Mouse (Mus musculus) stomach, embryonic 16.5 days (tissue): ENCODE results near the gene Gm6096. TPM values are rescaled to one million over a fixed set of nuclear protein-coding genes. Genes with fewer than 3 reads are reported as not detected.
A peak's percentile ranks its signal among the peaks of the same experiment; 100 is the strongest.

Experiments used
- ATAC-seq: fragments of 200-750 bp; cut with Nextera tagmentation; 2 replicates; pipeline ENCODE4 v1.8.0; 2017; ENCODE audit warnings: moderate number of reproducible peaks, moderate TSS enrichment; ENCODE audit not compliant: insufficient read depth, low FRiP score
- H3K27ac ChIP-seq: fragments of 300-500 bp; sonication (generic); 2 replicates; pipeline ENCODE4 v1.5.1; 2014; ENCODE audit warnings: low read length
- H3K27me3 ChIP-seq: fragments of 300-500 bp; sonication (generic); 2 replicates; pipeline ENCODE4 v1.6.1; 2014; ENCODE audit warnings: low read length, control low read depth, mixed read lengths; ENCODE audit not compliant: control insufficient read depth, insufficient read depth
- H3K36me3 ChIP-seq: fragments of 300-500 bp; sonication (generic); 2 replicates; pipeline ENCODE4 v1.6.1; 2014; ENCODE audit warnings: low read length; ENCODE audit not compliant: control insufficient read depth, insufficient read depth
- H3K4me1 ChIP-seq: fragments of 300-500 bp; sonication (generic); 2 replicates; pipeline ENCODE4 v1.6.1; 2014; ENCODE audit warnings: low read length, control low read depth, mixed read lengths; ENCODE audit not compliant: control insufficient read depth, insufficient read depth
- H3K4me2 ChIP-seq: fragments of 300-500 bp; sonication (generic); 2 replicates; pipeline ENCODE4 v1.6.1; 2014; ENCODE audit warnings: low read depth, low read length, mixed read lengths
- H3K4me3 ChIP-seq: fragments of 300-500 bp; sonication (generic); replicated peaks from 2 replicates; pipeline ENCODE4 v1.5.1; 2014; ENCODE audit warnings: mild to moderate bottlenecking, low read length
- H3K9ac ChIP-seq: fragments of 300-500 bp; sonication (generic); 2 replicates; pipeline ENCODE4 v1.6.1; 2014; ENCODE audit warnings: low read length
- H3K9me3 ChIP-seq: fragments of 300-500 bp; sonication (generic); replicated peaks from 2 replicates; pipeline ENCODE4 v1.6.1; 2016; ENCODE audit warnings: low read length, control low read depth; ENCODE audit not compliant: control insufficient read depth
- WGBS: fragments of 180-500 bp; shearing (Covaris S2); extraction: QIAGEN DNeasy Blood & Tissue Kit; methylation state at CpG from one replicate; pipeline ENCODE4 v1.1.7; 2014; 5-methylcytosine and 5-hydroxymethylcytosine counted together
- polyA plus RNA-seq: library from polyadenylated mRNA; unstranded; fragments of >200 nt; fragmentation: Nextera tagmentation; extraction: Ambion mirVana; gene quantifications from 2 replicates; pipeline ENCODE4 v1.2.1, GENCODE M21; 2015

Gm6096 gene
- polyA plus RNA-seq, 1 experiment from 2014 or later: not detected

GRCm38 (mm10) chr7:34221594-34222250, 29.1 kb upstream of the Gm6096 start:
- ATAC-seq: no peak
- Histone ChIP-seq H3K27me3 (no peaks in the 10 kb centered on the region), H3K4me3 (no peak overlapping the region), H3K4me1 (0 out of 2 replicates have a peak, but pooled peaks cover 10% of the 10 kb centered on the region), H3K9me3 (no peaks in the 10 kb centered on the region; the same call in 1 of the 2 replicates), H3K4me2 (no peak overlapping the region), H3K36me3 (peaks cover 17% of the 10 kb centered on the region), H3K27ac (no peak overlapping the region), H3K9ac (no peak overlapping the region)
- 86% methylated on average over 9 of the region's 9 CpGs for WGBS

GRCm38 (mm10) chr7:34222340-34222739, 28.5 kb upstream of the Gm6096 start:
- no peak overlapping the region for H3K4me3 ChIP-seq
- H3K27me3 ChIP-seq: no peaks in the 10 kb centered on the region
- no peak for ATAC-seq
- peaks cover 22% of the 10 kb centered on the region for H3K36me3 ChIP-seq
- no peak overlapping the region for H3K27ac ChIP-seq
- WGBS: 96% methylated on average over 10 of the region's 10 CpGs
- no peak overlapping the region for H3K4me2 ChIP-seq
- no peak overlapping the region for H3K9ac ChIP-seq
- H3K9me3 ChIP-seq: no peaks in the 10 kb centered on the region; the same call in 1 of the 2 replicates
- H3K4me1 ChIP-seq: peaks cover 11% of the 10 kb centered on the region; the same call in 1 of the 2 replicates

- Histone ChIP-seq H3K27ac (no peak overlapping the region), H3K4me1 (peaks cover 30% of the 10 kb centered on the region), H3K4me3 (no peak overlapping the region), H3K4me2 (no peak overlapping the region), H3K27me3 (no peaks in the 10 kb centered on the region), H3K36me3 (peaks cover 25% of the 10 kb centered on the region), H3K9ac (no peak overlapping the region), H3K9me3 (no peaks in the 10 kb centered on the region; the same call in 1 of the 2 replicates)
- ATAC-seq: no peak
- 89% methylated on average over 6 of the region's 6 CpGs for WGBS
Observed at GRCm38 (mm10) chr7:34224308-34224707, 26.5 kb upstream of the Gm6096 start.

- no peak overlapping the region for H3K9ac ChIP-seq
- H3K36me3 ChIP-seq: peaks cover 19% of the 10 kb centered on the region
- no peaks in the 10 kb centered on the region; the same call in 1 of the 2 replicates for H3K9me3 ChIP-seq
- no peak for ATAC-seq
- H3K4me2 ChIP-seq: no peak overlapping the region
- no peaks in the 10 kb centered on the region for H3K27me3 ChIP-seq
- H3K4me3 ChIP-seq: no peak overlapping the region
- WGBS: 50% methylated on average over 8 of the region's 8 CpGs
- no peak overlapping the region for H3K27ac ChIP-seq
- peaks cover 31% of the 10 kb centered on the region for H3K4me1 ChIP-seq
Observed at GRCm38 (mm10) chr7:34226086-34226485, 24.8 kb upstream of the Gm6096 start.

GRCm38 (mm10) chr7:34226846-34227245, 24.0 kb upstream of the Gm6096 start:
- Histone ChIP-seq H3K4me1 (peaks cover 31% of the 10 kb centered on the region), H3K36me3 (peaks cover 19% of the 10 kb centered on the region), H3K27me3 (no peaks in the 10 kb centered on the region), H3K4me3 (no peak overlapping the region), H3K9ac (no peak overlapping the region), H3K9me3 (no peaks in the 10 kb centered on the region; the same call in 1 of the 2 replicates), H3K27ac (no peak overlapping the region), H3K4me2 (no peak overlapping the region)
- no peak for ATAC-seq
- WGBS: 84% methylated on average over 12 of the region's 12 CpGs

GRCm38 (mm10) chr7:34228641-34229040, 22.2 kb upstream of the Gm6096 start:
- no peaks in the 10 kb centered on the region for H3K9me3 ChIP-seq
- H3K9ac ChIP-seq: peak overlapping the region; percentile 86; the same call in 1 of the 2 replicates
- no peak overlapping the region for H3K27ac ChIP-seq
- peaks cover 36% of the 10 kb centered on the region for H3K4me1 ChIP-seq
- no peaks in the 10 kb centered on the region for H3K27me3 ChIP-seq
- peaks cover 10% of the 10 kb centered on the region; the same call in 1 of the 2 replicates for H3K36me3 ChIP-seq
- peak overlapping the region; percentile 79 for H3K4me3 ChIP-seq
- no peak for ATAC-seq
- H3K4me2 ChIP-seq: peak overlapping the region; percentile 78
- 39% methylated on average over 7 of the region's 9 CpGs for WGBS

GRCm38 (mm10) chr7:34229153-34229552, 21.7 kb upstream of the Gm6096 start:
- Histone ChIP-seq H3K9me3 (no peaks in the 10 kb centered on the region), H3K4me3 (peak overlapping the region; percentile 79), H3K36me3 (peaks cover 10% of the 10 kb centered on the region; the same call in 1 of the 2 replicates), H3K27ac (peak overlapping the region; percentile 93), H3K27me3 (no peaks in the 10 kb centered on the region), H3K4me1 (peaks cover 37% of the 10 kb centered on the region), H3K4me2 (peak overlapping the region; percentile 78), H3K9ac (peak overlapping the region; percentile 86)
- WGBS: 23% methylated on average over 5 of the region's 5 CpGs
- ATAC-seq: no peak

- Histone ChIP-seq H3K4me1 (peaks cover 37% of the 10 kb centered on the region), H3K4me2 (peak overlapping the region; percentile 78), H3K27me3 (no peaks in the 10 kb centered on the region), H3K9ac (peak overlapping the region; percentile 86), H3K9me3 (no peaks in the 10 kb centered on the region), H3K4me3 (peak overlapping the region; percentile 79), H3K36me3 (peaks cover 10% of the 10 kb centered on the region; the same call in 1 of the 2 replicates), H3K27ac (peak overlapping the region; percentile 93)
- 0 out of 2 replicates have a peak, but pooled peaks have one; percentile 4 for ATAC-seq
- WGBS: 0% methylated on average over 19 of the region's 19 CpGs
Observed at GRCm38 (mm10) chr7:34229691-34230111, 21.1 kb upstream of the Gm6096 start.

- Histone ChIP-seq H3K9ac (peak within 1 kb of the TSS; percentile 86), H3K4me3 (peak within 1 kb of the TSS; percentile 79), H3K27me3 (no peaks in the 10 kb centered on the region), H3K27ac (peak within 1 kb of the TSS; percentile 93), H3K4me1 (peaks cover 37% of the 10 kb centered on the region), H3K9me3 (no peaks in the 10 kb centered on the region), H3K4me2 (peak within 1 kb of the TSS; percentile 78), H3K36me3 (peaks cover 10% of the 10 kb centered on the region; the same call in 1 of the 2 replicates)
- ATAC-seq: peak; percentile 78
- under 1% methylated on average over 38 of the region's 39 CpGs for WGBS
Observed at GRCm38 (mm10) chr7:34230116-34230515, 20.7 kb upstream of the Gm6096 start, which contains the start of gene Gpi1. Gene Gpi1, minus strand, starts transcription at chr7:34230336.
